Mouse (Mus musculus) liver, embryonic 11.5 days (tissue): ENCODE measurements around the gene Eya2. TPM values are rescaled to one million over a fixed set of nuclear protein-coding genes. Genes with fewer than 3 reads are reported as not detected.
A peak's percentile ranks its signal among the peaks of the same experiment; 100 is the strongest.

Experiments used
- ATAC-seq: fragments of 200-750 bp; cut with Nextera tagmentation; replicated peaks from 2 replicates; pipeline ENCODE4 v1.8.0; 2017; ENCODE audit warnings: moderate number of reproducible peaks, mild to moderate bottlenecking, moderate TSS enrichment, moderate library complexity; ENCODE audit not compliant: low FRiP score
- DNase-seq: peaks from one replicate; pipeline ENCODE4 v3.0.0-alpha.2; 2017; ENCODE audit warnings: low spot score
- H3K27ac ChIP-seq: fragments of 300-500 bp; sonication (generic); 2 replicates; pipeline ENCODE4 v1.5.1; 2014; ENCODE audit warnings: mild to moderate bottlenecking, low read depth, low read length, control low read depth
- H3K27me3 ChIP-seq: fragments of 300-500 bp; sonication (generic); replicated peaks from 2 replicates; pipeline ENCODE4 v1.6.1; 2014; ENCODE audit warnings: low read length, mixed read lengths; ENCODE audit not compliant: control insufficient read depth, insufficient read depth
- H3K36me3 ChIP-seq: fragments of 300-500 bp; sonication (generic); 2 replicates; pipeline ENCODE4 v1.6.1; 2014; ENCODE audit warnings: mild to moderate bottlenecking, low read length, moderate library complexity, mixed read lengths; ENCODE audit not compliant: control insufficient read depth, insufficient read depth
- H3K4me1 ChIP-seq: fragments of 300-500 bp; sonication (generic); replicated peaks from 2 replicates; pipeline ENCODE4 v1.6.1; 2014; ENCODE audit warnings: low read length, mixed read lengths; ENCODE audit not compliant: control insufficient read depth, insufficient read depth
- H3K4me2 ChIP-seq: fragments of 300-500 bp; sonication (generic); 2 replicates; pipeline ENCODE4 v1.6.1; 2014; ENCODE audit warnings: mild to moderate bottlenecking, control low read depth, moderate library complexity
- H3K4me3 ChIP-seq: fragments of 300-500 bp; sonication (generic); 2 replicates; pipeline ENCODE4 v1.5.1; 2014; ENCODE audit warnings: low read depth, low read length, control low read depth
- H3K9ac ChIP-seq: fragments of 300-500 bp; sonication (generic); 2 replicates; pipeline ENCODE4 v1.6.1; 2014; ENCODE audit warnings: low read depth, low read length, control low read depth
- H3K9me3 ChIP-seq: fragments of 300-500 bp; sonication (generic); 2 replicates; pipeline ENCODE4 v1.6.1; 2016; ENCODE audit warnings: low read length, inconsistent platforms, mixed read lengths; ENCODE audit not compliant: control insufficient read depth
- WGBS: fragments of 180-500 bp; shearing (Covaris S2); extraction: QIAGEN DNeasy Blood & Tissue Kit; methylation state at CpG from one replicate; pipeline ENCODE4 v1.1.7; 2014; 5-methylcytosine and 5-hydroxymethylcytosine counted together
- polyA plus RNA-seq: library from polyadenylated mRNA; unstranded; fragments of >200 nt; fragmentation: Nextera tagmentation; extraction: Ambion mirVana; gene quantifications from 2 replicates; pipeline ENCODE4 v1.2.1, GENCODE M21; 2014

Eya2 gene
- polyA plus RNA-seq, 1 experiment from 2014 or later = 1.2 TPM

DNA sequence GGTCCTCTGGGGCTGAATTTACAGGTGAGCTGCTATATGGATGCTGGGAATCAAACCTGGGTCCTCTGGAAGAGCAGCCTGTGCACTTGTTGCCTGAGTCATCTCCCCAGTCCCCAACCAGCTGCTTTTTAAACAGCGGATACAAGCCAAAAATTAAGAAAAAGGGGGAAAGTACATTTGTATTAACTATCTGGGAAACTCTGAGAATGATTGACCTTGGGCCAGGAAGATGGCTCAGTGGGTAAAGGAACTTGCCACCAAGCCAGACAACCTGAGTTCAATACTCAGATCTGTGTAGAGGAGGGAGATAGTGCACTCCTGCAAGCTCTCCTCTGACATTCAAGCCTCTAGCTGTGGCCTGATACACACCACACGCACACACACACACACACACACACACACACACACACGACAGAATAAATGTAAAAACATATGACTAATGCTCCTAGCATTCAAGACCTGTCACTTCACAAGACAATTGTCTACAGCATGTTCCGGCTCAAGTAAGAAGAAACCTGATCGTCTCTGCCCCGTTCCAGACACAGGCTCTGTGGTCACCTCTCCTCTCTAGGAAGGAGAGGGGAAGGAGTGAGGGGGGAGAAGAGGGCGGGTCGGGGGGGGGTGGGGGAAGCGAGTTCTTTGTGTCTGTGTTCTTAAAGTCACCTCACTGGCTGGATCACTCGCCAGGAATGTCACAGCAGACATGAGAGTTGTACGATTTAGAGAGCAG, 35.2 kb upstream of the Eya2 start:
- Histone ChIP-seq H3K27me3 (peaks cover 32% of the 10 kb centered on the region), H3K4me2 (no peak overlapping the region), H3K9me3 (no peaks in the 10 kb centered on the region), H3K4me1 (peaks cover 7% of the 10 kb centered on the region; the same call in 1 of the 2 replicates), H3K27ac (no peak overlapping the region), H3K36me3 (no peaks in the 10 kb centered on the region), H3K9ac (no peak overlapping the region), H3K4me3 (no peak overlapping the region)
- ATAC-seq (no peak), DNase-seq (no peak)
- 25% methylated on average over 10 of the region's 11 CpGs for WGBS

DNA sequence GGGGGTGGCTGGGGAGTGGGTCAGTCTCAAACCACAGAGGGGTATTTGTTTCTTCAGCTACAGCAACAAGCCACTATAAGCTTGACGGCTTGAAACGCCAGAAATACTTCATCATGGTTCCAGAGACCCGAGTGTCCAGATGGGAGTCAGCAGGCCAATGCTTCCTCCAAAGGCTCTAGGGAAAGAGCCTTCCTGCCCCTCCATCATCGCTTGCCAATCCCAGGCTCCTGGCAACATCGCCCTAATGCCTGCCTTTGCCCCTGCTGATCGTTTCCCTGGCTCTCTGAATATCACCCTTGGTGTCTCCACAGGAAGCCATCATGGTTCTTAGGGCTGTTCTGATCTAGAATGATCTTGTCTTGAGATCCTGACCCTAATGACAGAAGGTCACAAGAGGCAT, 33.0 kb upstream of the Eya2 start:
- Histone ChIP-seq H3K36me3 (no peaks in the 10 kb centered on the region), H3K4me3 (no peak overlapping the region), H3K9ac (no peak overlapping the region), H3K4me2 (no peak overlapping the region), H3K9me3 (no peaks in the 10 kb centered on the region), H3K27ac (no peak overlapping the region), H3K27me3 (peaks cover 41% of the 10 kb centered on the region), H3K4me1 (peaks cover 7% of the 10 kb centered on the region; the same call in 1 of the 2 replicates)
- WGBS = 74% methylated on average over 6 of the region's 6 CpGs
- ATAC-seq = no peak
- no peak for DNase-seq

DNA sequence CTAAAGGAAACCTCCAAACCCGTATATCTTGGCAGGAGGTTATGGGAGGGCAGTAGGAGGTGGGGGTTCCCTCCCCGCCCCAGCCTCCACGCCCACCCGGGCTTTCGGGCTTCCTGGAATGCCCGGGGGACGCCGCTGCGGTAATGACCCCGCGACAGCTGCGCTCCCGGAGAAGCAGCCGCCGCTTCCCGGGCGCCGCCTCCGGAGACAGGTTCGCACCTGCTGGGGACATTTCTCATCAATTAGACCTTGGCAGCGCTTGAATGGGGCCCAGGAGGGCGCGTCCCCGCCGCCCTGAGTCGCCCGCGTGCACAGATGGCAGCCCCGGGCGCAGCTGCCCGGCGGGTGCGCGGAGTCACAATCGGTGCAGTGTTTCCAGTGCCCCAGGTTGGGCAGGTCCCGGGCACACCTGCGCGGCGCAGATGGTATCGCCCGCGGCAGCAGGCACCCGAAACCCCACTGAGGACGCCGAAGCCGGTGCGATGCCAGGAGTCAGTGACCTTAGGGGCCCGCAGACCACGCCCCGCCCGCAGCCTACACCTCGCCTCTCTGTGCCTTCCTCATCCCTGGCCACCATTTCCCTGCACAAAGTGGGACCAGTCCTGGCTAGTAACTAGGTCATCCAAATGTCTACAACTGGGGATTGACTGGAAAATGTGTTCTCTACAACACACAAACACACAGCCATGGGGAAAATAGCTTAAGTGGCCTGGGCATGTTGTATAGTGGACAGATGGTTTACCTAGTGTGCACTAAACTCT, 31.4 kb upstream of the Eya2 start:
- Histone ChIP-seq H3K36me3 (no peaks in the 10 kb centered on the region), H3K4me2 (peak overlapping the region; percentile 68), H3K9ac (no peak overlapping the region), H3K4me1 (peaks cover 7% of the 10 kb centered on the region; the same call in 1 of the 2 replicates), H3K27me3 (peaks cover 41% of the 10 kb centered on the region), H3K9me3 (no peaks in the 10 kb centered on the region), H3K4me3 (peak overlapping the region; percentile 36), H3K27ac (no peak overlapping the region)
- no peak for DNase-seq
- WGBS = 6% methylated on average over 52 of the region's 52 CpGs
- no peak for ATAC-seq

DNA sequence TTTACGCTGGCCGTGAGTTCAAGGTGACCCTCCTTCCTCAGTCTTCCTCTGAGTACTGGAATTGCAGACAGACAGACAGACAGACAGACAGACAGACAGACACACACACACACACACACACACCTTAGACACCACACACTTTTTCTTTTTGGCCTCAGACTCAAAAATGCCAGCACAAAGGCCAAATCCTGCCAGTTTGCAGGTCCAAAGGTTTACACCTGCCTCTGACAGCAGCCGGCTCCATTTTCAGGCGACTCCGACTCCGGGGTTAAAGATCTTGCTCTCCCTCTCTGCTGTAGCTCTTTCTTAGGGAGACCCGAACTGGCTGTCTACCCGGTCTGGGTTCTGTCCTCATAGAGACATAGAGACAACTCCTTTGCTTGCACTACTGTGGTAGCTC, 30.7 kb upstream of the Eya2 start:
- Histone ChIP-seq H3K27me3 (peaks cover 41% of the 10 kb centered on the region), H3K4me1 (peaks cover 7% of the 10 kb centered on the region; the same call in 1 of the 2 replicates), H3K36me3 (no peaks in the 10 kb centered on the region), H3K9ac (no peak overlapping the region), H3K4me3 (no peak overlapping the region), H3K9me3 (no peaks in the 10 kb centered on the region), H3K4me2 (no peak overlapping the region), H3K27ac (no peak overlapping the region)
- DNase-seq = no peak
- 65% methylated on average over 8 of the region's 8 CpGs for WGBS
- no peak for ATAC-seq

DNA sequence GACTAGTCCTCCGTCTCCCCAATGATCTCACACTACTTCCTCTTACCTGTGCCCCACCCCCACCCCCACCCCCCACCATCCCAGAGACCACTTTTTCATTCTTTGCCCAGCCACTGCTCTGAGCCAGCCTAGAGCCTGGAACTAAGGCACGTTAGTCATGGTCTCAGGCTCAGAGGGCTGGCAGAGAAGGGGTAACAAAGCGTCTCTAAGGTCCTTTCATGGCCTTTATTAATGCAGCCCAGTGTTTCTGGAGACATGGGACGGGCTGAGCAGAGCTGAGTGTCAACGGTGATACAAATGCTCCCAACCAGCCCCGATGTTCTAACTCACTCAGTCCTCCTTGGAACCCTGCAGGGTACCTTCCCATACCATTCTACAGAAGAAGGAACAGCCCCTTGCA, 30.2 kb upstream of the Eya2 start:
- Histone ChIP-seq H3K4me2 (no peak overlapping the region), H3K27me3 (peaks cover 41% of the 10 kb centered on the region), H3K36me3 (no peaks in the 10 kb centered on the region), H3K4me3 (no peak overlapping the region), H3K27ac (no peak overlapping the region), H3K9ac (no peak overlapping the region), H3K9me3 (no peaks in the 10 kb centered on the region), H3K4me1 (peaks cover 7% of the 10 kb centered on the region; the same call in 1 of the 2 replicates)
- DNase-seq (no peak), ATAC-seq (no peak)
- 54% methylated on average over 6 of the region's 6 CpGs for WGBS

DNA sequence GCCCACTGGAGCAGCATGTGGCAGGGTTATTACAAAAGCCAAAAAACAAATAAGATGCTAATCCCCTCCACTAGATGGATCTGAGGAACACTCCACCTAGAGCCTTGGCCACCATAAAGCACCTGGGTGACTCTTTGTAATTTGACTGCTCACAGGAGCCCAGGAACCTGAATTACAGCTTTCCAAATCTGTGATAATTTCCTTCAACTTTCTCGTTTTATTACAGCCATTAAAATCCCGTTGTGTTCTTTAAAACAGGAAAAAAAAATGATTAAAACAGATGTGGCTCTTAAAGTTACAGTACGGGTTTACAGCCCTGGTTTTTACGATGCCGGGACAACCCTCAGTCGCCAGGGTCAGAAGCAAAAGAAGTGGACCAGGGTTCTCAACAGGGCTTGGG, 27.9 kb upstream of the Eya2 start:
- H3K27ac ChIP-seq = no peak overlapping the region
- 70% methylated on average over 6 of the region's 6 CpGs for WGBS
- peaks cover 7% of the 10 kb centered on the region; the same call in 1 of the 2 replicates for H3K4me1 ChIP-seq
- H3K9ac ChIP-seq = no peak overlapping the region
- ATAC-seq = no peak
- no peak overlapping the region for H3K4me3 ChIP-seq
- no peaks in the 10 kb centered on the region for H3K9me3 ChIP-seq
- no peak for DNase-seq
- H3K4me2 ChIP-seq = no peak overlapping the region
- peaks cover 33% of the 10 kb centered on the region for H3K27me3 ChIP-seq
- H3K36me3 ChIP-seq = no peaks in the 10 kb centered on the region

DNA sequence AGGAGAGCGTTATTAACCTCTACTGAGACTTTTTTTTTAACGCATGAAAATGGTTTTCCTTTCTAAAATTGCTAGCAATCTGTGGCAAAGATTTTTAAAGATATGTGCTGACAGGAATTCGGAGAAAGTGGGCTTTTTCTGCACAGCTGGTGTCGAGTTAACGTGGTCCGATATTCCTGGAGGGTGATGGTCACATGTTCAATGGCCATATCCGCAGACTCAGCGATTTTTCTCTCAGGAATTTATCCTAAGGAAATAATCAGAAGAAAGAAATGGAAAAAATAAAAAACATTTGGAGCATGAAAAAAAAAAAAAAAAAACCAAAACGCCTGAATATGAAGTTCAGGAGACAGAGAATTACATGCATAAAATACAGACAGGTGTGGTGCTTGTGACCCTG, 27.0 kb upstream of the Eya2 start:
- H3K9me3 ChIP-seq = no peaks in the 10 kb centered on the region
- H3K4me3 ChIP-seq = no peak overlapping the region
- ATAC-seq (no peak), DNase-seq (no peak)
- no peak overlapping the region for H3K27ac ChIP-seq
- H3K27me3 ChIP-seq = peaks cover 27% of the 10 kb centered on the region
- no peaks in the 10 kb centered on the region for H3K36me3 ChIP-seq
- 74% methylated on average over 9 of the region's 9 CpGs for WGBS
- H3K4me2 ChIP-seq = no peak overlapping the region
- peaks cover 7% of the 10 kb centered on the region; the same call in 1 of the 2 replicates for H3K4me1 ChIP-seq
- no peak overlapping the region for H3K9ac ChIP-seq

DNA sequence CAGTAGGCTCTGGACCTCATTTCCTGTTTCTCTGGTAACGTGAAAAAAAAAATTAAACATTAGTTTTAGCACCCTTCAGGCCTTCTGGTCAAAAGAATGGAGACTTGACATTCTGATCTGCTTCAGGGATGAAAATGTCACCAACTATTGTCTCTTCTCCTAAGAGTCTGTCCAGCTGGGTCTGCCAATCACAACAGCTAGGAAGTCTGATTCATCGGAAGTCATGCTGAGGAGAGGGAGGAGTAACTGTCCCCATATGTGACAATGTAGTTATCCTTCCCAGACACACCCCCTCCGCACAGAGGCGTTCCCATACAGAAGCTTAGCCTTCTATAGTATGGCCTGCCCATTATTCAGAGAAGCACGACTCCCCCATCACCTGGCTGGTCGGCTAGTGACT, 25.9 kb upstream of the Eya2 start:
- peaks cover 16% of the 10 kb centered on the region for H3K27me3 ChIP-seq
- H3K27ac ChIP-seq = no peak overlapping the region
- no peaks in the 10 kb centered on the region for H3K9me3 ChIP-seq
- H3K36me3 ChIP-seq = no peaks in the 10 kb centered on the region
- no peaks in the 10 kb centered on the region for H3K4me1 ChIP-seq
- no peak overlapping the region for H3K9ac ChIP-seq
- no peak for DNase-seq
- ATAC-seq = no peak
- WGBS = 69% methylated on average over 6 of the region's 6 CpGs
- H3K4me3 ChIP-seq = no peak overlapping the region
- H3K4me2 ChIP-seq = no peak overlapping the region
